ENCODE assay signal across 1 mouse cellular context in genomic region chr5:124598224-124599174, GRCm38 (mm10).
TF ChIP-seq lines count a peak whose summit lies in the region.

No protein-coding gene starts in this region.

TF ChIP-seq in ES-E14, 5 proteins besides CTCF, POLR2A, EP300 and RAD21 (continued from another document):
- peak; percentile 67; the same call in 1 of the 2 replicates for TF ChIP-seq CHD2 (IDR thresholded peaks at IDR 0.05; ENCODE audit: low read depth, low read length)
